Mouse (Mus musculus) liver, embryonic 14.5 days (tissue): ENCODE results near the gene Uox.

Experiments used
- CTCF ChIP-seq: IDR thresholded peaks from 2 replicates; pipeline ENCODE4 v1.5.1; 2016; ENCODE audit warnings: antibody characterized with exemption, low read depth, control low read depth
- EP300 ChIP-seq: IDR thresholded peaks from 2 replicates; pipeline ENCODE4 v1.6.1; 2016; ENCODE audit warnings: antibody characterized with exemption, low read depth

- no peak for TF ChIP-seq CTCF
- no peak for TF ChIP-seq EP300
These were observed 41.0 kb downstream of the Uox start for GRCm38 (mm10) chr3:146611261-146611660.
